Mouse (Mus musculus) hindbrain, embryonic 16.5 days (tissue): Measurements from ENCODE around the gene Mrps10. TPM values are rescaled to one million over a fixed set of nuclear protein-coding genes. Genes with fewer than 3 reads are reported as not detected.
"Not testable (repeated sequence)": the region's sequence is repeated elsewhere in the genome, so short reads cannot be mapped to it uniquely, and the experiment has no call there.

Source experiments
- ATAC-seq: fragments of 200-750 bp; cut with Nextera tagmentation; 2 replicates; pipeline ENCODE4 v1.8.0; 2017; ENCODE audit warnings: moderate TSS enrichment, moderate library complexity
- H3K27ac ChIP-seq: fragments of 300-500 bp; sonication (generic); 2 replicates; pipeline ENCODE4 v1.5.1; 2014; ENCODE audit warnings: low read depth, mild to moderate bottlenecking, control low read depth, low read length, moderate library complexity
- H3K27me3 ChIP-seq: fragments of 300-500 bp; sonication (generic); replicated peaks from 2 replicates; pipeline ENCODE4 v1.6.1; 2014; ENCODE audit warnings: low read length; ENCODE audit not compliant: control insufficient read depth, insufficient read depth
- H3K36me3 ChIP-seq: fragments of 300-500 bp; sonication (generic); 2 replicates; pipeline ENCODE4 v1.6.1; 2014; ENCODE audit warnings: mild to moderate bottlenecking, low read length, moderate library complexity, mixed read lengths; ENCODE audit not compliant: control insufficient read depth, insufficient read depth
- H3K4me1 ChIP-seq: fragments of 300-500 bp; sonication (generic); 2 replicates; pipeline ENCODE4 v1.6.1; 2014; ENCODE audit warnings: low read depth, low read length; ENCODE audit not compliant: control insufficient read depth, insufficient read depth
- H3K4me2 ChIP-seq: fragments of 300-500 bp; sonication (generic); 2 replicates; pipeline ENCODE4 v1.6.1; 2014; ENCODE audit warnings: mild to moderate bottlenecking, low read length, control low read depth, moderate library complexity
- H3K4me3 ChIP-seq: fragments of 300-500 bp; sonication (generic); 2 replicates; pipeline ENCODE4 v1.5.1; 2014; ENCODE audit warnings: mild to moderate bottlenecking, low read length, control low read depth, moderate library complexity
- H3K9ac ChIP-seq: fragments of 300-500 bp; sonication (generic); 2 replicates; pipeline ENCODE4 v1.6.1; 2014; ENCODE audit warnings: low read depth, mild to moderate bottlenecking, control low read depth, low read length, moderate library complexity
- H3K9me3 ChIP-seq: fragments of 300-500 bp; sonication (generic); 2 replicates; pipeline ENCODE4 v1.6.1; 2014; ENCODE audit warnings: mild to moderate bottlenecking, low read length, moderate library complexity; ENCODE audit not compliant: control insufficient read depth
- WGBS: fragments of 180-500 bp; shearing (Covaris S2); extraction: QIAGEN DNeasy Blood & Tissue Kit; methylation state at CpG from one replicate; pipeline ENCODE4 v1.1.7; 2014; 5-methylcytosine and 5-hydroxymethylcytosine counted together
- polyA plus RNA-seq: library from polyadenylated mRNA; unstranded; fragments of >200 nt; fragmentation: Nextera tagmentation; extraction: Ambion mirVana; gene quantifications from 2 replicates; pipeline ENCODE4 v1.2.1, GENCODE M21; 2015

Mrps10 gene
- polyA plus RNA-seq, 1 experiment from 2014 or later, result 67.0 TPM

DNA sequence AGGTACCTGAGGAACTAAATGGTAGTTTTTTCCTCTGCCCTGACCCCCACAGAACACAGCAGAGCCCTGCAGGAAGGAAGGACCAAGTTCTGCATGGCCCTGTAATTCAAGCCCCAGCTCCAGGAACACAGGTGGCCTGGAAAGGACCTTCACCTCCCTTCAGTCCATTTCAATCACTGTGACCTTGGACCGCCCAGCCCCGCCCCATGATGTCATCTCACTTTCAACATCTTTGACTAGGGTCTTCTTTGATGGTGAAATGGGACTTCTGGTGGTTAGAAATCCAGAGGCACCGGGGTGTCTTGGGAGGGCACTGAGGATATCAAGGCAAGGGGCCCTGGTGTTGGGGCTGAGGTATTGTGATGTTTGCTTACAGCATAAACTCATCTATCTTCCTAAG, 52.9 kb downstream of the Mrps10 start:
- 80% methylated on average over 3 of the region's 3 CpGs for WGBS
- Histone ChIP-seq H3K9ac (no peak overlapping the region), H3K27me3 (no peaks in the 10 kb centered on the region), H3K9me3 (no peaks in the 10 kb centered on the region), H3K4me3 (no peak overlapping the region), H3K4me2 (no peak overlapping the region), H3K27ac (no peak overlapping the region), H3K36me3 (no peaks in the 10 kb centered on the region), H3K4me1 (no peaks in the 10 kb centered on the region)
- no peak for ATAC-seq

DNA sequence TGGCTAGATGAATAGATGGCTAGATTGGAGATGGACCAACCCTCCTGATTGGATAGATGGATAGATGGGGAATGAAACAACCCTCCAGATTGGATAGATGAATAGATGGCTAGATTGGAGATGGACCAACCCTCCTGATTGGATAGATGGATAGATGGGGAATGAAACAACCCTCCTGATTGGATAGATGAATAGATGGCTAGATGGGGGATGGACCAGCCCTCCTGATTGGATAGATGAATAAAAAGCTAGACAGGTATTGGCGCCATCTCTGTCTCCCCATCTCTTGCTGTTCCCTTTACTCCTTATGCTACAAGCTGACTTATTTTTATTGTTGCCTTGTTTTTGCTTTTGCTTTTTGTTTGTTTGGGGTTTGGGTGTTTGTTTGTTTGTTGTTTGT, 53.9 kb downstream of the Mrps10 start:
- not testable (repeated sequence) for H3K4me1 ChIP-seq, H3K36me3 ChIP-seq, H3K9ac ChIP-seq, H3K27me3 ChIP-seq, H3K4me2 ChIP-seq, H3K4me3 ChIP-seq, H3K27ac ChIP-seq, H3K9me3 ChIP-seq, ATAC-seq
- 100% methylated on average over 1 of the region's 1 CpGs for WGBS

DNA sequence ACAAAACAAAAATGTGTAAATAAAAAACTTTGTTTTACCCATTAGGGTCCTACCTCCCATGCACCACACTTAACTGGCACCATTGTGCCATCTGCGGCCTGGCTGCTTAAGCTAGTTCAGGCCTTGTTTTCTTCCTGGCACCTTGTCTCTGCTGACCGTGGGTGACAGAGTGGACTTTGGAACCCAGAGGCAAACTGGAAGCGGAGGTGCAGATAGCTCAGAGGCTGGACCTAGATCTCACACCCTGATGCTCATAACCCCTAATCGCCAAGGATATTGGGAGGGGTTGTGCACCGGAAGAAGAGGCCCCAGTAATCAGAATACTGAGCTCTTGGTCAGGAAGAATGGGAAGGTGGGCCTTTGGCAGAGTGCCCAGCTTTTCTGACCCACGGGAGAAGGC, 55.5 kb downstream of the Mrps10 start:
- Histone ChIP-seq H3K9me3 (no peaks in the 10 kb centered on the region), H3K27me3 (no peaks in the 10 kb centered on the region), H3K4me3 (no peak overlapping the region), H3K4me2 (no peak overlapping the region), H3K4me1 (peaks cover 4% of the 10 kb centered on the region; the same call in 1 of the 2 replicates), H3K36me3 (no peaks in the 10 kb centered on the region), H3K9ac (no peak overlapping the region), H3K27ac (no peak overlapping the region)
- ATAC-seq, result no peak
- WGBS, result 75% methylated on average over 6 of the region's 6 CpGs

DNA sequence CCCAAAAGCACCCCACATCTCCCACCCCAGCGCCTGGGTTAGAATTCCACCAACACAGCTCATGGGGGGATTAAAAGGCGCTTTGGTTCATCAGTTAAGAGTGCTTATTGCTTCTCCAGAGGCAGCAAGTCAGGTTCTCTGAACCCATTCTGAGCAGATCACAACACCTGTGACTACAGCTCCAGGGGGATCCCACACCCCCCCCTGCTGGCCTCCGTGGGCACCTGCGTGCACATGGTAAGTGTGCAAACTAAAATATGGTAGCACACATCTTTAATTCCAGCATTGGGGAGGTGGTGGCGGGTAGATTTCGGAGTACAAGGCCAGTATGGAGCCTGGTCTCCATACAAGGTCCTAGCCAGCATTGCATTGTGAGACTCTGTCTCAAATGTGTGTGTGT, 58.6 kb downstream of the Mrps10 start:
- H3K4me1 ChIP-seq, result peaks cover 4% of the 10 kb centered on the region; the same call in 1 of the 2 replicates
- H3K36me3 ChIP-seq, result no peaks in the 10 kb centered on the region
- WGBS, result 73% methylated on average over 6 of the region's 6 CpGs
- ATAC-seq, result no peak; the same call in 1 of the 2 replicates
- no peak overlapping the region for H3K27ac ChIP-seq
- H3K27me3 ChIP-seq, result no peaks in the 10 kb centered on the region
- H3K4me2 ChIP-seq, result no peak overlapping the region
- H3K9ac ChIP-seq, result no peak overlapping the region
- H3K9me3 ChIP-seq, result no peaks in the 10 kb centered on the region
- no peak overlapping the region for H3K4me3 ChIP-seq

DNA sequence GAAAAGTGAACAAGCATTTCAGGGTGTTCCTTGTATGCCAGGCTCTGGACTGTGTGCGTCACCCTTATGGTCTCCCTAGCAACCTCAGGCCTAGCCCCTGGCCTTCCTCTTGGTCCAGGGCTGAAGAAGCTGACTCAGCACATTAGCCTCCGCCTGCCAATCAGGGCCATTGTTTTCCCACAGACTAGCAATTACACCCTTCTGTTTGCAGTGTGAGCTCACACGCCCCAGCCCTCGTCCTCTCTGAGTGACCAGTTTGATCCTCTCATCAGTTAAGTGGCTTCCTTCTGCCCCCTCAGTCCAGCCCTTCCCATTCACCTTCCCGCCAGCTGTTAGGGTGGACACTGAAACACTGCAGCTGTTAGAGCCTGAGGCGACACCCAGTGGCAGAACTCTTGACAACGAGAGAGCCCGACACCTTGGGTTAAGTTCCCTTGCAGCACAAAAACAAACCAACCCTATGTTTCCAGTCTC, 60.2 kb downstream of the Mrps10 start:
- peaks cover 4% of the 10 kb centered on the region; the same call in 1 of the 2 replicates for H3K4me1 ChIP-seq
- H3K4me2 ChIP-seq, result peak overlapping the region; percentile 34; the same call in 1 of the 2 replicates
- H3K4me3 ChIP-seq, result no peak overlapping the region
- peak; percentile 60; the same call in 1 of the 2 replicates for ATAC-seq
- H3K27ac ChIP-seq, result no peak overlapping the region
- H3K27me3 ChIP-seq, result no peaks in the 10 kb centered on the region
- WGBS, result 3% methylated on average over 8 of the region's 8 CpGs
- no peaks in the 10 kb centered on the region for H3K9me3 ChIP-seq
- H3K9ac ChIP-seq, result no peak overlapping the region
- no peaks in the 10 kb centered on the region for H3K36me3 ChIP-seq

DNA sequence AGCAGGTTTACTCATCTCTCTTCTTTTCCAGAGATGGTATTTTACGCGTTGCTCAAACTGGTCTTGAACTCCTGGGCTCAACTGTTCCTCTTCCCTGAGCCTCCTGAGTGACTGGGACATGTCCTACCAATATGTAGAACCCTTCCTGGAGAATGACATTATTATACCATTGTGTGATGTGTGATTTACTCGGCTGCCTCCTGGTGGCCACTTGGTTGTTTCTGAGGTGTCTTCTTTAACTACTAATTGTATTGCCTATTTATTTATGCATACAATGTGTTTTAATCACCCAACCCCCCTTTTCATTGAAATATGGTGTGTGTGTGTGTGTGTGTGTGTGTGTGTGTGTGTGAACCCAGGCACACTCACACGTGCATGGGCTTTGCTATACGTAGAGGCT, 62.1 kb downstream of the Mrps10 start:
- no peaks in the 10 kb centered on the region for H3K9me3 ChIP-seq
- H3K36me3 ChIP-seq, result no peaks in the 10 kb centered on the region
- H3K27ac ChIP-seq, result no peak overlapping the region
- WGBS, result 65% methylated on average over 5 of the region's 5 CpGs
- no peak overlapping the region for H3K4me2 ChIP-seq
- H3K9ac ChIP-seq, result no peak overlapping the region
- no peak overlapping the region for H3K4me3 ChIP-seq
- peaks cover 4% of the 10 kb centered on the region; the same call in 1 of the 2 replicates for H3K4me1 ChIP-seq
- no peak for ATAC-seq
- no peaks in the 10 kb centered on the region for H3K27me3 ChIP-seq

Other genes with a start within 250 kb of the Mrps10 start
- 0.45 and 0.81 TPM in 2 replicates for gene Guca1b, start 16.5 kb downstream of the Mrps10 start, polyA plus RNA-seq
- gene Guca1a, start 31.7 kb downstream of the Mrps10 start, polyA plus RNA-seq, result 0.66 and 0.80 TPM in 2 replicates
- gene AI661453, start 67.7 kb downstream of the Mrps10 start, polyA plus RNA-seq, result 0.11 and 0.42 TPM in 2 replicates
- 0.62 and 1.1 TPM in 2 replicates for gene 1700001C19Rik, start 68.5 kb downstream of the Mrps10 start, polyA plus RNA-seq
- 20.0 and 20.5 TPM in 2 replicates for gene Taf8, start 133.4 kb downstream of the Mrps10 start, polyA plus RNA-seq
- 81.7 and 99.9 TPM in 2 replicates for gene Ccnd3, start 136.2 kb downstream of the Mrps10 start, polyA plus RNA-seq
- gene Bysl, start 242.6 kb downstream of the Mrps10 start, polyA plus RNA-seq, result 35.5 and 37.8 TPM in 2 replicates
- gene Med20, start 242.7 kb downstream of the Mrps10 start, polyA plus RNA-seq, result 43.7 and 45.3 TPM in 2 replicates
- 1.7 and 1.9 TPM in 2 replicates for gene Gm20517, start 242.7 kb downstream of the Mrps10 start, polyA plus RNA-seq